Mouse (Mus musculus): ENCODE data around the gene Cdh13. TPM values are rescaled to one million over a fixed set of nuclear protein-coding genes. Genes with fewer than 3 reads are reported as not detected.

Cdh13 gene
- polyA plus RNA-seq, 1 experiment from 2014 or later: 198 TPM

- H3K4me3 ChIP-seq (ENCODE audit: low read depth, low read length): no peak overlapping the region
- no peak overlapping the region for H3K27ac ChIP-seq (ENCODE audit: low read depth, low read length)
- no peak for ATAC-seq (ENCODE audit: low read depth)
- H3K9ac ChIP-seq (replicated peaks; ENCODE audit: low read depth, low read length): no peak overlapping the region
- H3K4me2 ChIP-seq (ENCODE audit: low read depth, low read length): no peak overlapping the region
- no peaks in the 10 kb centered on the region for H3K36me3 ChIP-seq (ENCODE audit: control insufficient read depth, insufficient read depth, low read length)
- WGBS: 93% methylated on average over 5 of the region's 5 CpGs
- no peaks in the 10 kb centered on the region for H3K9me3 ChIP-seq (ENCODE audit: control insufficient read depth, low read length)
- H3K4me1 ChIP-seq (ENCODE audit: control insufficient read depth, insufficient read depth, low read length): 0 out of 2 replicates have a peak, but pooled peaks cover 2% of the 10 kb centered on the region
- H3K27me3 ChIP-seq (ENCODE audit: control insufficient read depth, insufficient read depth, low read length): no peaks in the 10 kb centered on the region
Observed at GRCm38 (mm10) chr8:118627737-118628136, 344.2 kb downstream of the Cdh13 start.

DNA sequence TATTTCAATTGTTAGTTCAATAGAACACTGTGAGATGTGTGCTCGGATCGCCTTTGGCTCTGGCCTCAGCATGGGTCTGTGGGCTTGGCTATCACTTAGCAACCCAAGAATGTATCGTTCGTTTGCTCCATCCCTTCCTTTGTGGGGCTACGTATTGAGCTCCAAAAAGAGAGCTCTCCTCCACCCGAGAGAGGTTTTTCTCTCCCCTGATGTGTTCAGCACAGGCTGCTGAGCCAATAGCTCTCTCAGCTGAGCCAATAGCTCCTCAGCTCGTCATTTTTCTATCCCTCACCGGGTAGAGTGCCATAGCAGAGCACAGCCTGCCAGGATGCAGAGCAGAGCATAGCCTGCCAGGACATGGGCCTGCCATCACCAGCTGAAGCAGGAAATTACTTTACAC lies 345.2 kb downstream of the Cdh13 start:
- no peak overlapping the region for H3K27ac ChIP-seq (ENCODE audit: low read depth, low read length)
- no peak overlapping the region for H3K9ac ChIP-seq (replicated peaks; ENCODE audit: low read depth, low read length)
- H3K36me3 ChIP-seq (ENCODE audit: control insufficient read depth, insufficient read depth, low read length): no peaks in the 10 kb centered on the region
- 50% methylated on average over 8 of the region's 8 CpGs for WGBS
- H3K27me3 ChIP-seq (ENCODE audit: control insufficient read depth, insufficient read depth, low read length): no peaks in the 10 kb centered on the region
- H3K4me2 ChIP-seq (ENCODE audit: low read depth, low read length): no peak overlapping the region
- H3K4me3 ChIP-seq (ENCODE audit: low read depth, low read length): no peak overlapping the region
- H3K4me1 ChIP-seq (ENCODE audit: control insufficient read depth, insufficient read depth, low read length): 0 out of 2 replicates have a peak, but pooled peaks cover 2% of the 10 kb centered on the region
- ATAC-seq (ENCODE audit: low read depth): no peak; the same call in 1 of the 2 replicates
- H3K9me3 ChIP-seq (ENCODE audit: control insufficient read depth, low read length): no peaks in the 10 kb centered on the region

DNA sequence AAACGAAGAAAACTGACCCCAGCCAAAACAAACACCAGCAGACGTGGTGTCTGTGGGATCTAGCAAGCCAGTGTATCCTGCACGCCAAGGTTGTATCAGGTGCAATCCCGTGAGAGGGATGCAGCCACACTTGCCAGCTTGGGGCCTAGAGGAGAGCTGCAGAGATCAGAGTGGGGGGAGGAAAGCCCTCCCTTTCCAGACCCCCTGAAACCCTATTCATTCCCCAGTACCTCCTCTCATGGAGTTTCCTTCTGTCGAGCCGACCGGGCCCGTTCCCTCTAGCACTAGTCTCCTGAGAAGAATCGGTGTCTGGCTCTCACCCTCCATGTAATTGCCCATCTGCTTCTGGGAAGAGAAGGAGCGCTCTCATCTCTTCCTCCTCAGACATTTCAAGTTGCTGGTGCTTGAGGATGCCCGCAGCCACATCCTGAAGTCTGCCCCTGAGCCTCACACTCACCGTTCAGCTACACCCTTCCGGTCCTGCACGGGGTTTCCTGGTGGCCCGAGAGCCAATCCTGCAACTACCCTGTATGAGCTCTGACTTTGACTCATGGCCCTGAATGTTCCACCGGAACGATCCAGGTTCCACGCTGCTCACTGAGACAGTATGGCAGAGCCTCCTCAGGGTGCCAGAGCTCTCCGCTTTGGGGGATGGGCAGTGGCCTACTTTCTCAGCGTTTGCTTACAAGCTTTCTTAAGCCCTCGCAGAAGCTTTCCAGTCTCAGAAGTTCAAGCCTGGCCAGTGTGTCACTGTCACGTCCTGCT lies 351.9 kb downstream of the Cdh13 start:
- Histone ChIP-seq H3K4me1 (ENCODE audit: control insufficient read depth, insufficient read depth, low read length) (no peaks in the 10 kb centered on the region), H3K27me3 (ENCODE audit: control insufficient read depth, insufficient read depth, low read length) (no peaks in the 10 kb centered on the region), H3K4me2 (ENCODE audit: low read depth, low read length) (no peak overlapping the region), H3K9me3 (ENCODE audit: control insufficient read depth, low read length) (no peaks in the 10 kb centered on the region), H3K9ac (replicated peaks; ENCODE audit: low read depth, low read length) (no peak overlapping the region), H3K4me3 (ENCODE audit: low read depth, low read length) (no peak overlapping the region), H3K36me3 (ENCODE audit: control insufficient read depth, insufficient read depth, low read length) (no peaks in the 10 kb centered on the region), H3K27ac (ENCODE audit: low read depth, low read length) (no peak overlapping the region)
- ATAC-seq (ENCODE audit: low read depth): no peak
- WGBS: 75% methylated on average over 22 of the region's 22 CpGs

DNA sequence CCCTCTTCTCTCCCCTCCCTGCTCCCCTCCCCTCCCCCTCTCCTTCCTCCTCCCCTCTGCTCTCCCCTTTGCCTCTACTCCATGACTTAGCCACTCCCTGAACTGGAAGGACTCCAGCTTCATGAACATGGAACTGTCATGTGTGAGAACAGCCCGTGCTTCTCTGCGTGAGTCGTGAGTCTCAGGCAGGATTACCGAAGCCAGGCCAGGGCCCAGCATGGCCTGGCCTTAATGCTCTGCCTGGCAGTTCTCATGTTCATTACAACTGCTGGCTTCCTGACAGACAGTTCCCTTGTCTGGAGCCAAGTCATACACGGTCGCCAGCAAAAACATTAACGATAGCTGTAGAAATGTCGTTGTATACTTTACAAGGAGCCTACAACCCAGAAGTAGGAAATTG lies 356.1 kb downstream of the Cdh13 start:
- no peaks in the 10 kb centered on the region for H3K9me3 ChIP-seq (ENCODE audit: control insufficient read depth, low read length)
- H3K27me3 ChIP-seq (ENCODE audit: control insufficient read depth, insufficient read depth, low read length): no peaks in the 10 kb centered on the region
- 91% methylated on average over 8 of the region's 8 CpGs for WGBS
- H3K36me3 ChIP-seq (ENCODE audit: control insufficient read depth, insufficient read depth, low read length): no peaks in the 10 kb centered on the region
- no peak overlapping the region for H3K4me2 ChIP-seq (ENCODE audit: low read depth, low read length)
- ATAC-seq (ENCODE audit: low read depth): no peak
- H3K4me3 ChIP-seq (ENCODE audit: low read depth, low read length): no peak overlapping the region
- H3K27ac ChIP-seq (ENCODE audit: low read depth, low read length): no peak overlapping the region
- H3K4me1 ChIP-seq (ENCODE audit: control insufficient read depth, insufficient read depth, low read length): no peaks in the 10 kb centered on the region
- H3K9ac ChIP-seq (replicated peaks; ENCODE audit: low read depth, low read length): no peak overlapping the region

DNA sequence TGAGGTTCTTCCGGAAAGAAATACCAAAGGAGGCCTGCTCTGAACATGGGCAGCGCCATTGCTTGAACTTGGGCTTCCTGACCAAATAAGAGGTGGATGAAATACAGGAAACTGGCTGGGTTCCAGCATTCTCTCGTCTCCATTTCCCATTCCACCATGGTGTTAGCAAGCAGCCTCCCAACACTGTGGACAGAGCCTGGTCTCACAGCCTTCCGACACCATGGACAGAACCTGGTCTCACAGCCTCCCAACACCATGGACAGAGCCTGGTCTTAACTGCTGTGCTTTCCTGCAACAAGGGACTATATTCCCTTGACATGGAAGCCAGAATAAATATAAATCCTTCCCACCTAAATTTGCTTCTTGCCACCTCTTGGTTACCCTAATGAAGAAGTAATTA lies 358.3 kb downstream of the Cdh13 start:
- Histone ChIP-seq H3K9ac (replicated peaks; ENCODE audit: low read depth, low read length) (no peak overlapping the region), H3K36me3 (ENCODE audit: control insufficient read depth, insufficient read depth, low read length) (no peaks in the 10 kb centered on the region), H3K4me2 (ENCODE audit: low read depth, low read length) (no peak overlapping the region), H3K9me3 (ENCODE audit: control insufficient read depth, low read length) (no peaks in the 10 kb centered on the region), H3K4me1 (ENCODE audit: control insufficient read depth, insufficient read depth, low read length) (no peaks in the 10 kb centered on the region), H3K4me3 (ENCODE audit: low read depth, low read length) (no peak overlapping the region), H3K27ac (ENCODE audit: low read depth, low read length) (no peak overlapping the region), H3K27me3 (ENCODE audit: control insufficient read depth, insufficient read depth, low read length) (no peaks in the 10 kb centered on the region)
- ATAC-seq (ENCODE audit: low read depth): no peak
- 94% methylated on average over 4 of the region's 4 CpGs for WGBS

DNA sequence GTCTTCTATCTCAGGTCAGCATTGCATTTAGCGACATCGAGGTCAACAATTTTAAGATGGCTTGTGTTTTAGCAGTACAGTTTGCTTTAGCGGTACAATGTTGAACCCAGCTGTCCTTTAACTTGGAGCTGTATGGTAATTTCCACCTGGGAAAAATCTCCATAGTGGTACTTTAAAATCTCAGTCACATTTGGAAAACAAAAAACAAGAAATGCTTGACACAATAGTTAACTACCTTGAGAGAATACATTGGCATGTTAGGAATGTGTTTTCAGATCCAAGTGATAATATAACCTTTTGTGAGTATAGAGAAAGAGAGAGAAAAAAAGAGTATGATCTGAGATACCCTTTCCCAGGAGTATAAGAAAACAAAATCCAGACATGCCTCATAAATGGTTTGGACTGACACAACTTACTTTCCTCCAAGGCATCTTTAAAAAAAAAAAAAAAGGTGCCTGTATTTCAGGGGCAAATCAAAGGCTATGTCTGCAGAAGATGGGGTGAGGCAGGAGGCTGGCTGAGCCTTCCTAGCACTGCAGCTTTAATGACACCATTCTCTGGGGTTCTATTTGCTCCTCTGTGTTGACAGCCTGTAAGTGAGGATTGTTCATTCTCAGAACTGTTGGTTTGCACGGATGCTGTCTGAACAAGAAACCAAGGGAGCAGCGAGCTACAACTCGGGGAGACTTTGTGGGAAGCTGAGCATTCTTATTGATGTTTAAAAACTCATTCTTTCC lies 365.4 kb downstream of the Cdh13 start:
- Histone ChIP-seq H3K36me3 (ENCODE audit: control insufficient read depth, insufficient read depth, low read length) (no peaks in the 10 kb centered on the region), H3K27me3 (ENCODE audit: control insufficient read depth, insufficient read depth, low read length) (no peaks in the 10 kb centered on the region), H3K27ac (ENCODE audit: low read depth, low read length) (no peak overlapping the region), H3K4me1 (ENCODE audit: control insufficient read depth, insufficient read depth, low read length) (no peaks in the 10 kb centered on the region), H3K9ac (replicated peaks; ENCODE audit: low read depth, low read length) (no peak overlapping the region), H3K9me3 (ENCODE audit: control insufficient read depth, low read length) (no peaks in the 10 kb centered on the region), H3K4me3 (ENCODE audit: low read depth, low read length) (no peak overlapping the region), H3K4me2 (ENCODE audit: low read depth, low read length) (no peak overlapping the region)
- 72% methylated on average over 6 of the region's 6 CpGs for WGBS
- ATAC-seq (ENCODE audit: low read depth): no peak

DNA sequence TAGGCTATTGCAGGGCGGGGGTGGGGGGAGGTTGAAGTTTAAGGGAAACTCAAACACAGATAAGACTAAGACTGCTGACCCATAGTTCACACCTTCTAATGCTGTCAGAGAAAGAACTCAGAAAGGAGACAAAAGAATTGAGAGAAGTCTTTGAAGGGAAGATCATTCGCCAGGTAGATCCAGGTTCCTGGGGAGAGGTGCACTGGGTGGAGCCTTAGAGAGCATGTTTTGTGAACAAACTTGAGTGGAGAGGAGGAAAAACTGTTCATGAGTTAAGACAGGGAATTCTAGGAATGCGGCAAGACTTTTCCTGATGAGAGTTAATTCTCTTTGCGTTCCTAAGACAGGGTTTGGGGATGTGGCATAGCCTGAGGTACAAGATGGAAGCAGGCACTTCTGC lies 366.4 kb downstream of the Cdh13 start:
- no peaks in the 10 kb centered on the region for H3K36me3 ChIP-seq (ENCODE audit: control insufficient read depth, insufficient read depth, low read length)
- H3K4me2 ChIP-seq (ENCODE audit: low read depth, low read length): no peak overlapping the region
- no peak for ATAC-seq (ENCODE audit: low read depth)
- WGBS: 92% methylated on average over 4 of the region's 4 CpGs
- no peak overlapping the region for H3K9ac ChIP-seq (replicated peaks; ENCODE audit: low read depth, low read length)
- no peaks in the 10 kb centered on the region for H3K27me3 ChIP-seq (ENCODE audit: control insufficient read depth, insufficient read depth, low read length)
- H3K4me1 ChIP-seq (ENCODE audit: control insufficient read depth, insufficient read depth, low read length): no peaks in the 10 kb centered on the region
- no peak overlapping the region for H3K4me3 ChIP-seq (ENCODE audit: low read depth, low read length)
- H3K9me3 ChIP-seq (ENCODE audit: control insufficient read depth, low read length): no peaks in the 10 kb centered on the region
- no peak overlapping the region for H3K27ac ChIP-seq (ENCODE audit: low read depth, low read length)

DNA sequence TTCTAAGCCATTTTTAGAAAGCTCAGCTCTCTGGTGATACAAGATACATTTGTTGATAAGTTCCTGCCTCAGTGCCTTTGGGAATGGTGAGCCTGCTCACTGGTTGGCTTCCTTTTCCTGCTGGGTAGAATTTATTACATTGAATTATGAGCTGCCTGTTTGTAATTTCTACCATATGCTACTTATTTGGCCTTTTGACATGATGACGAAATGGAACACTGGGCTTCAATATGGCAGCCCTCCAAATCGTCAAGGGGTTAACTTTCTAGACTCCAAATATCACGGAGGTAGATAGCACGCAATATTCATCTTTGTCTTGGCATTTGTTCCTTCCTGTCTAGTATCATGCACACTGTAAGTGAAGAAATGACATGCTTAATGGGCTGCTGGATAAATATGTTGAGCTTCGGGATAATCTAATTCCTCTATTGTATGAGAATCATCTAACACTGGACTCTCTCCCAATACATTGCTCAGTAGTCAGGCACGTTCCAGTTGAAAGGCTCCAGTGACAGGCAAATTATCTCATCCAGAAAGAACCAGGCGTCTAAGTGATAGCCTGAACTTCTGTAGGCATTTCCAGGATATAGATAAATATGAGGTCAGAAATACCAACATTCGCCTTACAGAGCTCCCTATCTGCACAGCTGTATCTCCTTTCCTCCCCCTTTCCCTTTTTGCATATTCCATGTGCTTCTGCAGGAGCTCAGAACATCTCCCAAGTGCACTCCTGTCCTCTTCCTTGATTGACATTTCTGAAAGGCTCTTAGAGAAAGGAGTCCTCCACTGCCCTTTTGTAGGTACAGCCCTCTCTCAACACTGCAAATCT lies 378.7 kb downstream of the Cdh13 start:
- Histone ChIP-seq H3K4me2 (ENCODE audit: low read depth, low read length) (no peak overlapping the region), H3K4me3 (ENCODE audit: low read depth, low read length) (no peak overlapping the region), H3K9me3 (ENCODE audit: control insufficient read depth, low read length) (no peaks in the 10 kb centered on the region), H3K27me3 (ENCODE audit: control insufficient read depth, insufficient read depth, low read length) (no peaks in the 10 kb centered on the region), H3K36me3 (ENCODE audit: control insufficient read depth, insufficient read depth, low read length) (no peaks in the 10 kb centered on the region), H3K4me1 (ENCODE audit: control insufficient read depth, insufficient read depth, low read length) (no peaks in the 10 kb centered on the region), H3K27ac (ENCODE audit: low read depth, low read length) (no peak overlapping the region), H3K9ac (replicated peaks; ENCODE audit: low read depth, low read length) (no peak overlapping the region)
- WGBS: 86% methylated on average over 8 of the region's 8 CpGs
- no peak for ATAC-seq (ENCODE audit: low read depth)

Measured in neural tube, embryonic 14.5 days (tissue).